Mouse (Mus musculus) large intestine, adult 2 months (tissue): ENCODE data around the gene Dnajb14. TPM values are rescaled to one million over a fixed set of nuclear protein-coding genes. Genes with fewer than 3 reads are reported as not detected.

Source experiments
- polyA plus RNA-seq: library from polyadenylated mRNA; depleted of rRNA; stranded (reverse); fragments of >200 nt; gene quantifications from 2 replicates; pipeline ENCODE4 v1.2.3, GENCODE M21; 2012; rRNA removed

The Dnajb14 gene
- polyA plus RNA-seq, 1 experiment: 2.0 TPM

Other genes with a start within 250 kb of the Dnajb14 start
- gene Ddit4l, start 246.1 kb upstream of the Dnajb14 start, polyA plus RNA-seq: 0.41 and 0.50 TPM in 2 replicates
- not detected in 2 replicates for gene Gm21962, start 196.2 kb upstream of the Dnajb14 start, polyA plus RNA-seq
- gene H2afz, start 3.2 kb upstream of the Dnajb14 start, polyA plus RNA-seq: 1,057 and 1,209 TPM in 2 replicates
- gene Lamtor3, start 50.8 kb downstream of the Dnajb14 start, polyA plus RNA-seq: 25.4 and 29.1 TPM in 2 replicates
- gene Dapp1, start 113.9 kb downstream of the Dnajb14 start, polyA plus RNA-seq: 9.0 and 10.9 TPM in 2 replicates
- 0.02 and 0.04 TPM in 2 replicates for gene 1110002E22Rik, start 197.4 kb downstream of the Dnajb14 start, polyA plus RNA-seq
- gene Gm5105, start 199.7 kb downstream of the Dnajb14 start, polyA plus RNA-seq: 0.06 and 0.49 TPM in 2 replicates